Mouse (Mus musculus) adrenal gland, postnatal 14 days (tissue): ENCODE measurements at regions not wholly inside any gene's neighbourhood (a gene's known extent, or its start where the extent isn't known, plus 50 kb on each side); places are given as distances from the start of the nearest gene placed in this dataset.
A peak's percentile ranks its signal among the peaks of the same experiment; 100 is the strongest.

Experiments used
- DNase-seq: peaks from one replicate; pipeline ENCODE4 v3.0.0; 2021; ENCODE audit warnings: mixed read lengths

DNA sequence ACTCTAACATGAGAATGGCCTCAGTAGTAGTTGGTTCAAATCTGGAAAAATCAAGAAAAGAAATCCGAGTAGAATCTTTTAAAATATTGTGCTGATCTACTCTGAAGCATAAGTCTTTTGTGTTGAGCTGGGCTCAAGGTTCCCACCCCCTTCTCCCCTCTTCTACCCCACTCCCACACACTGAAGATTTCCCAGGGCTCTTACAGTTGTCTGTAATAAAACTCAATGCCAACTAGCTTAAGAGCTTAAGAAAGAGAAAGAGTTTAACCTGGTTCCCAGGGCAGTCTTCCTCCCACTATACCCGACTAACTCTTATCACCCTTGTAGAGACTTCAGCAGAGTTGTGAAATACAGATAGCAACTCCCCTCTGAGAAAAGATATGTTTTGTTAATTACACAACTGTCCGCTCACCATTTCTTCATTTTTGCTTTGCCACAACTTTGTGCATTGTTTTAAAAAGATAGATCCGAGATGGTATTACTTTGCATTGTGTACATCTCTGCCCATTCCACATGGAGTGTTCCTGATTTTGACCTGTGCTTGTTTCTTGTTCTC lies 94.0 kb upstream of the Cpeb2 start:
- DNase-seq = no peak

DNA sequence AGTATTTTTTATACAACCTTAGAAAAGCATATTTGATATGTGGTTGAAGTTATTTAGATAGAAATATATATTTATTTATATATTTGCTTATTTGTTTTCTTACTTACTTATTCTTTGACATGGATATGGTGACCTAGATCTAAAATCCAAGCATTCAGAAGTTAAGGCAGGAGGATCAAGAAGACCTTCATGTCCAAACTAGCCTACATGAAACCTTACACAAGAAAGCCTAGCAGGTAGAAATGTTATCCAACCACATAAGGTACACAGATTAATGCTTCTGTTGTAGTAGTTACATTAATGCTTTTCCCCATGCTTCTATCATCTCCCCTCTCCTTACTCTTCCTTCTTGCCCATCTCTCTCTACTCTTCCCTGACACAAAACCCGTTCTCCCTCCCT lies 93.2 kb upstream of the Cpeb2 start:
- DNase-seq = no peak

DNA sequence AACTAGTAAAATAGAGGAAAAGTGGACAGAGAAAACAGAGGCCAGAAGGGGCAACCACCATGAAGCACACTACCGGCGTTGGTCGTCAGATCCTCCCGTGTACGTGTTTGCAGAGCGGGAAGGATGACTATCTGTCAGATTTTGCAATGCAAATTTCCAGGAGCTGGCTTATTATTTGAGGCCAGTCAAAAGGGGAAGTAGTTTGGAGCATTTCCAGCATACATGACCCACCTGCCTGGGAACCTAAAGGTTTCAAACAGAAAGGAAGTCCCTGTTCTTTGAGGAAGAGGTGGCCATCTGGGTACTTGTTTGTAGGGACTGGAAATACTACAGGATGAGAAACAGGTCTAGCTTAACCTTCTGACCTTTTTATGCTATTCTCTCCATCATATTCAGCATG lies 87.0 kb upstream of the Cpeb2 start:
- no peak for DNase-seq

DNA sequence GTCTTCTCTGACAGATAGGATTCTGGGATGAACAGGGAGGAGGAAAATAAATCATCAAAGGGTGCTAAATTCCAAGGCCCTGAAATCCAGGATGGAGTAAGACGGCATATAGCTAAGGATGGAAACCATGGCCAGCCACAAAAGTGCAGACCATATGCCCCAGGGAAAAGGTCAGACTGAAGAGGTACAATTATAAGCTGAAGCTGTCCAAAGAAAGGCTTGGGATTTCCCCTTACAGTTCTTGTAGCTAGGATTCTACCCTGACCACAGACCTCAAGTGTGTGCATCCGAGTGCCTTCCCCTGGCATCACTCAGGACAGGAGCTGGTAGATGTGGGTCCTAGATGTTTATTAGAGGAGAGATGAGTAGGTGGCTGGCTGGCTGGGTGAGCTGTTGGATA lies 86.0 kb upstream of the Cpeb2 start:
- no peak for DNase-seq

DNA sequence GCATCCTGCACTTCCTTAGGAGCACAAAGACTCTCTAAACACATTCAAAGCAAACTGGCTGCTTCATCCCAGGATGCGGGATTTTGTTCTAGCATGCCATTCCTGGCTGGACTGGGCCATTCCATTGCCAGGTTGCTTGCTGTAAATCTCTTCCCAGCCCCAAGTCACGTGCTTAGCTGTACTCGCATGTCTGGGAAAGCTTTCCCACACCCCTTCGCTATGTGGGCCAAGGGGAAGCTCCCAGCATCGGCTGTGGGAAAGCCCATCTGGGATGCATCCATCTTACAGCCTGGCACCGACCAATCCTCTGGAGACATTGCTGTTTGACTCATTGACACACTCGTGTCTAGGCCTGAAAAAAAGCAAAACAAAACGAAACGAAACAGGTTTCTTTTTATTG lies 84.5 kb upstream of the Cpeb2 start:
- peak; percentile 45 for DNase-seq

DNA sequence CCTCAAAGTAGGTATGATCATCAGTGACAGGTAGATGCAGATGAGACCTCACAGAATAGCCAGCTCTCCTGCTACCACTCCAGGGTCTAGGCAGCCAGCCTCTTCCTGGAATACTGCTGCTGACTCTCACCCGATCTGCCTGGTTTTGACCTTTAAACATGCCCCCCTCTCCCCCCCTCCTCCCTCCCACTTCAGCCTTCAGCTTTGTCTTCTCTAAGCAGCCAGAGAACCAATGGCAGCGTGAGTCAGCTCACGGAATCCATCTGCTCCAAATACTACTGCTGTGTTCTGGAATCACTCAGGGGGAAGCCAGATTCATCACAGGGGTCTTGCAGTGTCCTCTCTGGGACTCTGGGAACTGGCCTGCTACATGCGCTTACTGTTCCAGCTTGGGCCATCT lies 83.4 kb upstream of the Cpeb2 start:
- DNase-seq = peak; percentile 48

DNA sequence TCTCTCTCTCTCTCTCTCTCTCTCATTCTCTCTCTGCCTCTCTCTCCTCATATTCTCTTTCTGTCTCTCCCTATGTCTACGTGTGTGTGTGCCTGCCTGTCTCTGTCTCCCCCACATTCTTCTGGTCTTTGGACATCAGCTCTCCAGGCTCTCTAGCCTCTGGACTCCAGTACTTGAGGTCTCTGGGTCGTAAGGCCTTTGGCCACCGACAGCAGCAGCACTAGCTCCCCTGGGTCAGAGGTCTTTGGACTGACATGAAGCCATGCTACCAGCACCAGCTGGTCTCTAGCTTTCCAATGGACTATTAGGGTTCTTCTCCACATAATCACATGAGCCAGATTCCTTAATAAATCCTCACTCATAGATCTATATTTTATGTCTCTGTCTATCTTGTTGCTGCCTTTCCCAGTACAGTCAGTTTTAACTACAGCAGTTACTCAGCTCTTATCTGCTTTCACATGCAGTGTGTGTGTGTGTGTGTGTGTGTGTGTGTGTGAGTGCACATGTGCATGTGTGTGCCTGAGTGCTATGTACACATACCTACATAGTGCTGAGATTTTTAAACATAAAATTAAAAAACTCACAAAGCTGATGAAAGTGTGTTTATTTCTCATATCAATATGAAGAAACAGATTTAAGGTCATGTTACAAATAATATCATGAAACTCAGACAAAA lies 81.7 kb upstream of the Cpeb2 start:
- peak; percentile 7 for DNase-seq

DNA sequence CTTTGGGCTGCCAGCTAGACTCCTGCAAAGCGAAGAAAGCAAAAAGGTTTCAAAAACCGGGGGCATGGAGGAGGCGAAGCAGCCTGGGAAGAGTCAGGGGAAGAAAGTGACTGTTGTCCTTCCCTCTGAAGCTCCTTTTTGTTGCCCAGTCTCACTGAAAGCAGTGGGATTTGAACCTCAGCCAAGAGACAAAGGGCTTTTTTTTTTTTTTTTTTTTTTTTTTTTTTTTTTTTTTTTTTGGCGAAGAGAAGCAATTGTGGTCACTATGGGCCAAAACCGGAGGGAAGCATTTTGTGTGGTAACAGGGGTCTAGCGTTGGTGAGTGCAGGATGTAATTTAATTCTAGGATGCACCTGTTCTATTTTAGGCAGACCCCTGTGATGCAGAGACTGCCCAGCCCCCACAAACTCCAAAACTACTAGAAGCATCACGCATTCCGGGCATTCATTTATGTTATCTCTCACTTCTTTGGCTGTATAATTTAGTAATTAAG lies 80.8 kb upstream of the Cpeb2 start:
- DNase-seq = no peak

DNA sequence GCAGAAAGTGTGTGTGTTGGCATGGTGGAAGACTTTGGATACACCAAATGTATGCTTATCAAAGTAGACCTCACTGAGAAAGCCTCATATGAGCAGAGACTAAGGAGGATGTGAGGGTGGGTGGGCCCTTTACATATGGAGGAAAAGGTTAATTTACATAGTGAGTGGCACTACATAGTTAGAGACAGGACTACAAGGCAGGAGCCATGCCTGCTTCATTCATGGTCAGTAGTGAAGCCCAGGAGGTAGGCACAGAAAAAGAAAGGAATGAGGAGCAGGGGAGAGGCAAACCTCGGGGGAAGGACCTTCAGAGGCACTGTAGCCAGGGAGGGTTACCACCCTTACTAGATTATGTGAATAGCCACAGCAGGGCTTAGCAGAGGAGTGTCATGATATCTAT lies 80.1 kb upstream of the Cpeb2 start:
- no peak for DNase-seq

DNA sequence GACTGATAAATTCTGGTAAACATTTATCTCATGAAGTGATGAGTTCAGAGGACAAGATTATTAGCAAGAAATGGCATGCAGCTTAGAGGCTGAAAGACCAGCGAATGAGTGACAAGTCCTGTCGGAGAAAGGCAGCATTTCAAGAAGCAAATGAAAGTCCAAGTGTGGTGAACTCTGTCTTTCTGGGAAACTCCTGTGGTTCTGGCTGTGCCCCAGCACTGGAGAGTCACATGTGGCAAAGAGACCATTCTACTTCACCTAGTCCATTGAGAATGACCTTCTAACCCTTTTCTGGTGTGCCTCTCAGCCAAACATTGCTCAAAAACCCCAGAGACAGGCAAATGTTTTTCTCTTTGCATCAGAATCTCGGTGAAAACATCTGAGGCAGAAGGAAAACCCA lies 76.2 kb upstream of the Cpeb2 start:
- DNase-seq = peak; percentile 37

DNA sequence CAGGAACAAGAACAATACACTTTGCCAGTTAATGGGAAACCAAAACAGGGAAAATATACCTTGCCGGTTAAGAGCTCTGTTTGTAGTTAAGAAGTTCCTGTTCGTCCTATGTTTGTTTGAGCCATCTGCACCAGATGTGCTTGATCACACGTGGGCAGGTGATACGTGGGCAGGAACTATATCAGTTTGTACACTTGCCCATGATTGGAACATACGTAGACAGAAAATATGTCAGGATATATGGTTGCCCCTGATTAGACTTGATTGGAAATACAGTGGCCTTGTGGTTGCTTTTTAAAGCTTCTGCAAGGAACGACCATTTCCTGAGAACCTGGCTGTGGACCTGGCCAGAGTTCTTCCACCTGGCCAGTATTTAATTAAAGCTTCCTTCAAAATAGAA lies 72.8 kb upstream of the Cpeb2 start:
- DNase-seq = no peak

DNA sequence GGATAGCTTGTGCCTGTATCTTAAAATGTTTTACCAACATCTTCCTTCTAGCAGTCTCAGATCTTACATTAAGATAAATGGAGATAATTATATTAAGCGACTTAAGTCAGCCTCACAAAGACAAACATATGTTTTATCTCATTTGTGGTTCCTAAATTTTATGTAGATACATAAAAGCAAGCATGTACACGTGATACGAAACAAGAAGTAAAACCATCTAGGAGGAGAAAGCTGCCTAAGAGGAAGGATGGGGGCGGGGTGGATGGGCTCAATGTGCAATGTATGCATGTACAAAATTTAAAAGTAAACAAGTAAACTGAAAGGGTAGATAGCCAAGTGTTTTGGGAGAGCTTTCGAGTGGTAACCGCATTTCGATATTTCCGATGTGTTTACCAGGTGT lies 51.5 kb upstream of the Cpeb2 start:
- DNase-seq = no peak
